Mouse (Mus musculus) neural tube, embryonic 14.5 days (tissue): ENCODE measurements around the gene Cacng2. TPM values are rescaled to one million over a fixed set of nuclear protein-coding genes. Genes with fewer than 3 reads are reported as not detected.
"Not testable (repeated sequence)": the region's sequence is repeated elsewhere in the genome, so short reads cannot be mapped to it uniquely, and the experiment has no call there.

ENCODE experiments used
- ATAC-seq: fragments of 200-750 bp; cut with Nextera tagmentation; 2 replicates; pipeline ENCODE4 v1.8.0; 2017; ENCODE audit warnings: low read depth, mild to moderate bottlenecking, moderate TSS enrichment, moderate library complexity
- H3K27ac ChIP-seq: fragments of 300-500 bp; sonication (generic); 2 replicates; pipeline ENCODE4 v1.5.1; 2014; ENCODE audit warnings: low read depth, mild to moderate bottlenecking, control low read depth, low read length, moderate library complexity, mixed read lengths
- H3K27me3 ChIP-seq: fragments of 300-500 bp; sonication (generic); 2 replicates; pipeline ENCODE4 v1.6.1; 2014; ENCODE audit warnings: low read length; ENCODE audit not compliant: control insufficient read depth, insufficient read depth
- H3K36me3 ChIP-seq: fragments of 300-500 bp; sonication (generic); 2 replicates; pipeline ENCODE4 v1.6.1; 2014; ENCODE audit warnings: low read length, mixed read lengths; ENCODE audit not compliant: control insufficient read depth, insufficient read depth
- H3K4me1 ChIP-seq: fragments of 300-500 bp; sonication (generic); 2 replicates; pipeline ENCODE4 v1.6.1; 2014; ENCODE audit warnings: low read length; ENCODE audit not compliant: control insufficient read depth, insufficient read depth
- H3K4me2 ChIP-seq: fragments of 300-500 bp; sonication (generic); 2 replicates; pipeline ENCODE4 v1.6.1; 2014; ENCODE audit warnings: mild to moderate bottlenecking, low read depth, low read length, control low read depth
- H3K4me3 ChIP-seq: fragments of 300-500 bp; sonication (generic); 2 replicates; pipeline ENCODE4 v1.5.1; 2014; ENCODE audit warnings: low read depth, low read length, control low read depth, mixed read lengths
- H3K9ac ChIP-seq: fragments of 300-500 bp; sonication (generic); replicated peaks from 2 replicates; pipeline ENCODE4 v1.6.1; 2014; ENCODE audit warnings: low read depth, mild to moderate bottlenecking, control low read depth, low read length, mixed read lengths
- H3K9me3 ChIP-seq: fragments of 300-500 bp; sonication (generic); 2 replicates; pipeline ENCODE4 v1.6.1; 2016; ENCODE audit warnings: low read length; ENCODE audit not compliant: control insufficient read depth
- WGBS: fragments of 180-500 bp; shearing (Covaris S2); extraction: QIAGEN DNeasy Blood & Tissue Kit; methylation state at CpG from one replicate; pipeline ENCODE4 v1.1.7; 2014; 5-methylcytosine and 5-hydroxymethylcytosine counted together
- polyA plus RNA-seq: library from polyadenylated mRNA; unstranded; fragments of >200 nt; fragmentation: Nextera tagmentation; extraction: Ambion mirVana; gene quantifications from 2 replicates; pipeline ENCODE4 v1.2.1, GENCODE M21; 2014

Cacng2 gene
- polyA plus RNA-seq, 1 experiment from 2014 or later, result 21.0 TPM

DNA sequence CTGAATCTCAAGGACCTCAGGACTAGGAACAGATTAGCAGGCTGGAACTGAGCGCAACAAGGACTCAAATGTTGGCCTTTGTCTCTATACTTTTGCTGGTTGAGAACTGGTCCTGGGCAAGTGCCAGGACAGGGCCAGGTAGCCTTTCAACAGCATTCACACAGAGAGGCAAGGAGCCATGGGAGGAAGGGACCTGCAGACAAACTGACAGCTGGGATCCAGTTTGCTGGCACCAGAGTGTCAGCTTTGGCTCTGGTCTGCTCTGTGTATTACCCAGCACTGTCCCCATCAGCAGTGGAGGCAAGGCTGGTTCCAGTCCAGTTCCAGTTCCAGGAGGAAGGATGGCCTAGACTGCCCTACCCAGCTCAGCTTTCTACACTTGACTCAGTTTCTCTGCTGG is 105.8 kb downstream of the Cacng2 start:
- H3K27me3 ChIP-seq, result no peaks in the 10 kb centered on the region
- H3K4me3 ChIP-seq, result no peak overlapping the region
- WGBS, result 100% methylated on average over 1 of the region's 1 CpGs
- no peak overlapping the region for H3K27ac ChIP-seq
- H3K4me2 ChIP-seq, result no peak overlapping the region
- H3K9me3 ChIP-seq, result no peaks in the 10 kb centered on the region
- no peak for ATAC-seq
- no peaks in the 10 kb centered on the region for H3K4me1 ChIP-seq
- H3K36me3 ChIP-seq, result no peaks in the 10 kb centered on the region
- H3K9ac ChIP-seq, result no peak overlapping the region

GRCm38 (mm10) chr15:78008206-78008605 is 111.6 kb downstream of the Cacng2 start:
- H3K4me1 ChIP-seq, H3K36me3 ChIP-seq, ATAC-seq, H3K9me3 ChIP-seq, H3K4me3 ChIP-seq, H3K27me3 ChIP-seq, H3K27ac ChIP-seq, H3K4me2 ChIP-seq, H3K9ac ChIP-seq: not testable (repeated sequence)
- 87% methylated on average over 8 of the region's 8 CpGs for WGBS

DNA sequence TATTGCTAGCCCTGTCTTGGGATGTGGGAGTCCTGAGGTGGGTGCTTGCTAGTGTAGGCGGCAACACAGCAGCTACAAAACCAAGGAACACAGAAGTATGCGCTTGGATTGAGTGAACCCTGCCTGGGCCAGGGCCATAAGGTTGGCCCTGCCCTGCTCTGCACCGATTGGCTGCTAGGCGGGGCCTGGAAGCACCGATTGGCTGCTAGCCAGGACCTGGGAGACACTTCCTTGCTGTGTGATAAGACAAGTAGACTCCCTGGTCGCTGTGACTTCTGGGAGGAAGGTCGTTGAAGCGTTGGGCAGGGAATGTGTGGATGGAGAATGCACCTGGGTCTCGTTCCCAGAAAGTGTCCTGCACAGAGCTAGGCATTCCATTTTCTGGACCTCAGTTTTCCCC is 115.9 kb downstream of the Cacng2 start:
- Histone ChIP-seq H3K4me3 (no peak overlapping the region), H3K9me3 (no peaks in the 10 kb centered on the region), H3K9ac (no peak overlapping the region), H3K27me3 (no peaks in the 10 kb centered on the region), H3K27ac (no peak overlapping the region), H3K4me1 (no peaks in the 10 kb centered on the region), H3K4me2 (no peak overlapping the region), H3K36me3 (no peaks in the 10 kb centered on the region)
- WGBS, result 58% methylated on average over 9 of the region's 9 CpGs
- ATAC-seq, result no peak

GRCm38 (mm10) chr15:78001400-78001799 is 118.4 kb downstream of the Cacng2 start:
- Histone ChIP-seq H3K27ac (no peak overlapping the region), H3K36me3 (no peaks in the 10 kb centered on the region), H3K9ac (no peak overlapping the region), H3K9me3 (no peaks in the 10 kb centered on the region), H3K27me3 (no peaks in the 10 kb centered on the region), H3K4me1 (no peaks in the 10 kb centered on the region; the same call in 1 of the 2 replicates), H3K4me3 (no peak overlapping the region), H3K4me2 (no peak overlapping the region)
- no peak for ATAC-seq
- WGBS, result 12% methylated on average over 5 of the region's 5 CpGs

- ATAC-seq, result no peak
- H3K9me3 ChIP-seq, result no peaks in the 10 kb centered on the region
- H3K36me3 ChIP-seq, result no peaks in the 10 kb centered on the region
- H3K4me3 ChIP-seq, result no peak overlapping the region
- H3K27ac ChIP-seq, result no peak overlapping the region
- H3K4me1 ChIP-seq, result no peaks in the 10 kb centered on the region
- no peak overlapping the region for H3K4me2 ChIP-seq
- no peaks in the 10 kb centered on the region for H3K27me3 ChIP-seq
- 85% methylated on average over 5 of the region's 5 CpGs for WGBS
- H3K9ac ChIP-seq, result no peak overlapping the region
Observed at GRCm38 (mm10) chr15:77988541-77988940, 131.3 kb downstream of the Cacng2 start.

DNA sequence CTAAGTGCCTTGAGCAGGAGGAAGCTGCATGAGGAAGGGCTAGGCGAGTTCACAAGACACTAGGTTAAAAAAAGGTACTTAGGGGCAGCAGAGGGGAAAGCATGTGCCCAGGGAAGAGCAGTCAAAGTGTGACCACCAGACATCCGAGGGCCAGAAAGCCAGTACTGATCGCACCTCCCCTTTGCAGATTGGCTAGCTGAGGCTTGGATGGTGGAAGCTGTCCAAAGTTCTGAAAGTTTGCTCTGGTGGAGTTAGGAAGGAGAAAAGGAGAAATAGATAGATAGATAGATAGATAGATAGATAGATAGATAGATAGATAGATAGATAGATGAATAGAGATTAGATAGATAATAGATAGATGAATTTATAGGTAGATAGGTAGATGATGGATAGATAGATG is 136.4 kb downstream of the Cacng2 start:
- Histone ChIP-seq H3K27ac (no peak overlapping the region), H3K27me3 (no peaks in the 10 kb centered on the region), H3K9ac (no peak overlapping the region), H3K4me2 (no peak overlapping the region), H3K4me3 (no peak overlapping the region), H3K4me1 (peaks cover 3% of the 10 kb centered on the region; the same call in 1 of the 2 replicates), H3K9me3 (no peaks in the 10 kb centered on the region), H3K36me3 (no peaks in the 10 kb centered on the region)
- 39% methylated on average over 3 of the region's 3 CpGs for WGBS
- ATAC-seq, result no peak

GRCm38 (mm10) chr15:77982195-77982939 is 137.5 kb downstream of the Cacng2 start:
- 21% methylated on average over 18 of the region's 18 CpGs for WGBS

GRCm38 (mm10) chr15:77981181-77981680 is 138.6 kb downstream of the Cacng2 start:
- 78% methylated on average over 5 of the region's 5 CpGs for WGBS
- no peak overlapping the region for H3K4me2 ChIP-seq
- no peaks in the 10 kb centered on the region for H3K36me3 ChIP-seq
- peaks cover 3% of the 10 kb centered on the region; the same call in 1 of the 2 replicates for H3K4me1 ChIP-seq
- no peak overlapping the region for H3K27ac ChIP-seq
- no peak for ATAC-seq
- H3K27me3 ChIP-seq, result no peaks in the 10 kb centered on the region
- no peaks in the 10 kb centered on the region for H3K9me3 ChIP-seq
- no peak overlapping the region for H3K4me3 ChIP-seq
- H3K9ac ChIP-seq, result no peak overlapping the region

More at GRCm38 (mm10) chr15:77982195-77982939, 137.5 kb downstream of the Cacng2 start:
- H3K4me1 ChIP-seq, result peaks cover 3% of the 10 kb centered on the region; the same call in 1 of the 2 replicates
- no peak overlapping the region for H3K4me2 ChIP-seq
- H3K27ac ChIP-seq, result no peak overlapping the region
- H3K9ac ChIP-seq, result no peak overlapping the region
- H3K36me3 ChIP-seq, result no peaks in the 10 kb centered on the region
- H3K9me3 ChIP-seq, result no peaks in the 10 kb centered on the region
- peak; percentile 76 for ATAC-seq
- no peak overlapping the region for H3K4me3 ChIP-seq
- no peaks in the 10 kb centered on the region for H3K27me3 ChIP-seq

- Histone ChIP-seq H3K4me1 (peaks cover 3% of the 10 kb centered on the region; the same call in 1 of the 2 replicates), H3K4me2 (no peak overlapping the region), H3K9ac (no peak overlapping the region), H3K9me3 (no peaks in the 10 kb centered on the region), H3K27ac (no peak overlapping the region), H3K36me3 (no peaks in the 10 kb centered on the region), H3K27me3 (no peaks in the 10 kb centered on the region), H3K4me3 (no peak overlapping the region)
- no peak for ATAC-seq
- WGBS, result 86% methylated on average over 10 of the region's 10 CpGs
Observed at GRCm38 (mm10) chr15:77979427-77979865, 140.4 kb downstream of the Cacng2 start.
